Mouse (Mus musculus): Measurements from ENCODE around the gene Wbp4. TPM values are rescaled to one million over a fixed set of nuclear protein-coding genes. Genes with fewer than 3 reads are reported as not detected.

Wbp4 gene
- polyA plus RNA-seq, 1 experiment from 2014 or later = 42.5 TPM

Other genes starting within 250 kb of the Wbp4 start
- not detected in 2 replicates for gene Zfp957, start 234.2 kb downstream of the Wbp4 start, polyA plus RNA-seq (2015; fragmentation: Nextera tagmentation; extraction: Ambion mirVana)
- gene Rgcc, start 179.9 kb downstream of the Wbp4 start, polyA plus RNA-seq (2015; fragmentation: Nextera tagmentation; extraction: Ambion mirVana) = 58.0 and 62.8 TPM in 2 replicates
- 27.5 and 28.6 TPM in 2 replicates for gene Naa16, start 90.7 kb downstream of the Wbp4 start, polyA plus RNA-seq (2015; fragmentation: Nextera tagmentation; extraction: Ambion mirVana)
- gene Mtrf1, start 83.7 kb downstream of the Wbp4 start, polyA plus RNA-seq (2015; fragmentation: Nextera tagmentation; extraction: Ambion mirVana) = 11.0 and 12.0 TPM in 2 replicates
- 25.2 and 30.4 TPM in 2 replicates for gene Kbtbd7, start 55.0 kb downstream of the Wbp4 start, polyA plus RNA-seq (2015; fragmentation: Nextera tagmentation; extraction: Ambion mirVana)
- gene Kbtbd6, start 29.7 kb downstream of the Wbp4 start, polyA plus RNA-seq (2015; fragmentation: Nextera tagmentation; extraction: Ambion mirVana) = 2.8 and 3.8 TPM in 2 replicates
- 2.7 and 3.3 TPM in 2 replicates for gene Elf1, start 326 bp downstream of the Wbp4 start, polyA plus RNA-seq (2015; fragmentation: Nextera tagmentation; extraction: Ambion mirVana)
- 107 and 112 TPM in 2 replicates for gene Sugt1, start 106.2 kb upstream of the Wbp4 start, polyA plus RNA-seq (2015; fragmentation: Nextera tagmentation; extraction: Ambion mirVana)
- gene Cnmd, start 180.7 kb upstream of the Wbp4 start, polyA plus RNA-seq (2015; fragmentation: Nextera tagmentation; extraction: Ambion mirVana) = 0.62 and 8.4 TPM in 2 replicates

Data from forebrain, embryonic 16.5 days (tissue).